Mouse (Mus musculus): ENCODE results near the gene Nif3l1.

GRCm38 (mm10) chr1:58410776-58411175 lies 34.2 kb upstream of the Nif3l1 start:
- TF ChIP-seq POLR2A (IDR thresholded peaks at IDR 0.05; ENCODE audit: insufficient read depth, low read length) (no peak), EP300 (IDR thresholded peaks at IDR 0.05; ENCODE audit: insufficient read depth, low read depth, low read length) (no peak), CTCF (IDR thresholded peaks at IDR 0.05; ENCODE audit: low read depth, low read length) (no peak)
